ENCODE assay signal across 8 mouse cellular contexts in genomic region chrX:6399193-6399592, GRCm38 (mm10). TPM values are rescaled to one million over a fixed set of nuclear protein-coding genes. Genes with fewer than 3 reads are reported as not detected.
DNase-seq lines count a peak whose midpoint lies in the region; ATAC-seq and TF ChIP-seq lines count a peak whose summit lies in the region.

No protein-coding gene starts in this region.

- H3K4me3 ChIP-seq in heart, postnatal 0 days (ENCODE audit: low read depth, low read length) = peak overlapping the region; percentile 74
- 0 out of 2 replicates have a peak overlapping the region, but pooled peaks have one; percentile 12 for H3K4me3 ChIP-seq in embryonic facial prominence, embryonic 11.5 days (ENCODE audit: low read depth, low read length)
- peak overlapping the region; percentile 63 for H3K4me3 ChIP-seq in hindbrain, embryonic 16.5 days (ENCODE audit: low read length)
- H3K4me3 ChIP-seq in midbrain, postnatal 0 days (ENCODE audit: low read depth, low read length) = peak overlapping the region; percentile 61

- intact Hi-C loops in gastrocnemius, postnatal 14 days (cut with DNase I; ENCODE audit: low total_unique reads) = no loop called here

- no peak for ATAC-seq in heart, postnatal 0 days (ENCODE audit: insufficient read depth, low read depth)
- no peak; the same call in 1 of the 2 replicates for ATAC-seq in embryonic facial prominence, embryonic 11.5 days (replicated peaks; ENCODE audit: insufficient number of reproducible peaks, low FRiP score, low TSS enrichment, low read depth)
- no peak for ATAC-seq in hindbrain, embryonic 16.5 days
- ATAC-seq in midbrain, postnatal 0 days (ENCODE audit: low FRiP score) = no peak

- no peak overlapping the region; the same call in 1 of the 2 replicates for H3K9ac ChIP-seq in heart, postnatal 0 days (replicated peaks; ENCODE audit: low read depth, low read length)
- H3K9ac ChIP-seq in embryonic facial prominence, embryonic 11.5 days (replicated peaks; ENCODE audit: low read length) = no peak overlapping the region; the same call in 1 of the 2 replicates
- peak overlapping the region; percentile 66 for H3K9ac ChIP-seq in hindbrain, embryonic 16.5 days (ENCODE audit: low read depth, low read length)
- H3K9ac ChIP-seq in midbrain, postnatal 0 days (replicated peaks; ENCODE audit: low read length, poor library complexity, severe bottlenecking) = no peak overlapping the region

- peak overlapping the region; percentile 83 for H3K4me2 ChIP-seq in heart, postnatal 0 days (ENCODE audit: low read depth, low read length)
- peak overlapping the region; percentile 3 for H3K4me2 ChIP-seq in embryonic facial prominence, embryonic 11.5 days (ENCODE audit: low read depth, low read length)
- peak overlapping the region; percentile 55 for H3K4me2 ChIP-seq in hindbrain, embryonic 16.5 days (ENCODE audit: low read length)
- peak overlapping the region; percentile 70 for H3K4me2 ChIP-seq in midbrain, postnatal 0 days (ENCODE audit: low read depth, low read length, poor library complexity, severe bottlenecking)

- WGBS in heart, postnatal 0 days = 65% methylated on average over 1 of the region's 1 CpGs
- 53% methylated on average over 1 of the region's 1 CpGs for WGBS in embryonic facial prominence, embryonic 11.5 days
- 40% methylated on average over 1 of the region's 1 CpGs for WGBS in hindbrain, embryonic 16.5 days
- 46% methylated on average over 1 of the region's 1 CpGs for WGBS in midbrain, postnatal 0 days

- no peak for TF ChIP-seq CTCF in heart, postnatal 0 days (IDR thresholded peaks at IDR 0.05; ENCODE audit: low read depth)
- TF ChIP-seq CTCF in midbrain, postnatal 0 days (IDR thresholded peaks at IDR 0.05) = no peak

- no peak for DNase-seq in heart, postnatal 0 days (ENCODE audit: low spot score)
- no peak for DNase-seq in heart, adult 18-20 months
- DNase-seq in embryonic facial prominence, embryonic 11.5 days (ENCODE audit: low spot score) = no peak
- no peak for DNase-seq in midbrain, postnatal 0 days (ENCODE audit: low spot score)
- DNase-seq in gastrocnemius, postnatal 14 days = no peak
- DNase-seq in gastrocnemius, postnatal 10 days = no peak
- no peak for DNase-seq in right cerebral cortex, postnatal 4 days

- no peak for TF ChIP-seq EP300 in heart, postnatal 0 days (IDR thresholded peaks at IDR 0.05; ENCODE audit: low read depth)

- H3K27me3 ChIP-seq in heart, postnatal 0 days (ENCODE audit: control insufficient read depth, insufficient read depth, low read length) = no peaks in the 10 kb centered on the region
- H3K27me3 ChIP-seq in embryonic facial prominence, embryonic 11.5 days (ENCODE audit: control insufficient read depth, insufficient read depth, low read length) = no peaks in the 10 kb centered on the region
- H3K27me3 ChIP-seq in hindbrain, embryonic 16.5 days (replicated peaks; ENCODE audit: control insufficient read depth, insufficient read depth, low read length) = no peaks in the 10 kb centered on the region
- H3K27me3 ChIP-seq in midbrain, postnatal 0 days (ENCODE audit: insufficient read depth, low read length) = no peaks in the 10 kb centered on the region

- H3K27ac ChIP-seq in heart, postnatal 0 days (ENCODE audit: low read depth) = peak overlapping the region; percentile 82; the same call in 1 of the 2 replicates
- 0 out of 2 replicates have a peak overlapping the region, but pooled peaks have one; percentile 47 for H3K27ac ChIP-seq in embryonic facial prominence, embryonic 11.5 days (replicated peaks; ENCODE audit: low read depth, low read length)
- no peak overlapping the region for H3K27ac ChIP-seq in hindbrain, embryonic 16.5 days (ENCODE audit: low read depth, low read length)
- H3K27ac ChIP-seq in midbrain, postnatal 0 days (ENCODE audit: low read depth, low read length) = no peak overlapping the region

- no peaks in the 10 kb centered on the region for H3K36me3 ChIP-seq in heart, postnatal 0 days (replicated peaks; ENCODE audit: control insufficient read depth, insufficient read depth, low read length)
- H3K36me3 ChIP-seq in embryonic facial prominence, embryonic 11.5 days (replicated peaks; ENCODE audit: control insufficient read depth, insufficient read depth, low read depth, low read length) = no peaks in the 10 kb centered on the region
- H3K36me3 ChIP-seq in hindbrain, embryonic 16.5 days (ENCODE audit: control insufficient read depth, insufficient read depth, low read length) = no peaks in the 10 kb centered on the region
- H3K36me3 ChIP-seq in midbrain, postnatal 0 days (ENCODE audit: insufficient read depth, low read length) = no peaks in the 10 kb centered on the region

- H3K4me1 ChIP-seq in heart, postnatal 0 days (ENCODE audit: control insufficient read depth, insufficient read depth) = no peaks in the 10 kb centered on the region
- no peaks in the 10 kb centered on the region for H3K4me1 ChIP-seq in embryonic facial prominence, embryonic 11.5 days (ENCODE audit: control insufficient read depth, insufficient read depth, low read length)
- no peaks in the 10 kb centered on the region for H3K4me1 ChIP-seq in hindbrain, embryonic 16.5 days (ENCODE audit: control insufficient read depth, insufficient read depth, low read depth, low read length)
- no peaks in the 10 kb centered on the region for H3K4me1 ChIP-seq in midbrain, postnatal 0 days (ENCODE audit: insufficient read depth, low read length)

- no peaks in the 10 kb centered on the region for H3K9me3 ChIP-seq in heart, postnatal 0 days (replicated peaks; ENCODE audit: control insufficient read depth, low read length)
- no peaks in the 10 kb centered on the region for H3K9me3 ChIP-seq in embryonic facial prominence, embryonic 11.5 days (replicated peaks; ENCODE audit: control insufficient read depth, low read length)
- no peaks in the 10 kb centered on the region for H3K9me3 ChIP-seq in hindbrain, embryonic 16.5 days (ENCODE audit: control insufficient read depth, low read length)
- no peaks in the 10 kb centered on the region for H3K9me3 ChIP-seq in midbrain, postnatal 0 days (ENCODE audit: low read length)

RNA-seq across cellular contexts. Expression of gene Shroom4, which starts 0.5 kb away (rescaled TPM):
- 10.9 and 12.3 TPM in 2 replicates for total RNA-seq in heart, postnatal 0 days (2014; rRNA removed; ENCODE audit: low replicate concordance)
- 1.2 and 1.8 TPM in 2 replicates for polyA plus RNA-seq in heart, postnatal 0 days (2015; fragmentation: Nextera tagmentation; extraction: Ambion mirVana)
- 10 to 100 TPM; 13.9 to 15.8 TPM for total RNA-seq in heart, adult 18-20 months (2021)
- 10.8 and 12.9 TPM in 2 replicates for polyA plus RNA-seq in embryonic facial prominence, embryonic 11.5 days (2014; fragmentation: Nextera tagmentation; extraction: Ambion mirVana)
- 1.2 TPM in 2 replicates for polyA plus RNA-seq in hindbrain, embryonic 16.5 days (2015; fragmentation: Nextera tagmentation; extraction: Ambion mirVana)
- 7.0 and 8.4 TPM in 2 replicates for total RNA-seq in midbrain, postnatal 0 days (2014; rRNA removed)
- polyA plus RNA-seq in midbrain, postnatal 0 days (2015; fragmentation: Nextera tagmentation; extraction: Ambion mirVana) = 0.42 and 0.68 TPM in 2 replicates
- total RNA-seq in gastrocnemius, postnatal 14 days (2021) = 1 to 10 TPM; 5.2 to 7.8 TPM
- 1 to 10 TPM; 7.4 to 7.7 TPM for total RNA-seq in gastrocnemius, postnatal 10 days (2021)

Comparison
In these comparisons a context has a peak if more than half of its experiments do, and no peak if none do; other contexts are left out.
1. H3K27ac ChIP-seq: peak in heart, postnatal 0 days (single experiment) and embryonic facial prominence, embryonic 11.5 days (single experiment); none in hindbrain, embryonic 16.5 days (single experiment) and midbrain, postnatal 0 days (single experiment).
2. H3K4me2 ChIP-seq: peak in every context shown above with its lines; median percentile 83 in heart, postnatal 0 days; 70 in midbrain, postnatal 0 days; 55 in hindbrain, embryonic 16.5 days; 3 in embryonic facial prominence, embryonic 11.5 days.
3. H3K4me3 ChIP-seq: peak in every context shown above with its lines; median percentile 74 in heart, postnatal 0 days; 63 in hindbrain, embryonic 16.5 days; 61 in midbrain, postnatal 0 days; 12 in embryonic facial prominence, embryonic 11.5 days.